Mouse (Mus musculus): ENCODE measurements around the gene Plxnb2.

GRCm38 (mm10) chr15:89118007-89118406 is 62.6 kb downstream of the Plxnb2 start:
- TF ChIP-seq CTCF (IDR thresholded peaks at IDR 0.05; ENCODE audit: control insufficient read depth, insufficient read depth, low read length) (no peak), POLR2A (IDR thresholded peaks at IDR 0.05; ENCODE audit: borderline replicate concordance, control insufficient read depth, low read depth, low read length) (no peak)
